Mouse (Mus musculus): ENCODE results near the gene Rps27l.

DNA sequence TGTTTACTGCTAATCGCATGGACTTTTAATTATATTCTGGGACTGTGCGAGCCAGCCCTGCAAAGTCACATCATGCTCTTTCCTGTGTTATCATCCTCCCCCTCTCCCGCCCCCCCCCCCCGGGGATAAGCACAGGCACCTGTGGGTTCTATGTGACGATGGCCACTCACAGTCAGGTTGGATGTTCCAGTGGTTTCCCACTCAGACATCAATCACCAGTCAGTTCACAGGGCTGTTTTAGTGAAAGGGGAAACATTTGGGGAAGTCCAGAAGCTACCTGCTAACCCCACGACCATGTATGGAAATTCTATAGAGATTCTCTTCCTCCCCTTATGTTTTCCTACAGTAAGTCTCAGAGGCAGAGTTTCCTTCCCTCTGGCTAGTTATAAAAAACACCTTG, 48.0 kb upstream of the Rps27l start:
- TF ChIP-seq CTCF (IDR thresholded peaks at IDR 0.05; ENCODE audit: control insufficient read depth, insufficient read depth, insufficient read length) (no peak), MYOD1 (IDR thresholded peaks at IDR 0.05; ENCODE audit: control insufficient read depth, insufficient read length, low read depth) (no peak), MAX (IDR thresholded peaks at IDR 0.05) (no peak), MYOG (IDR thresholded peaks at IDR 0.05; ENCODE audit: control insufficient read depth, extremely low read depth, insufficient read length) (no peak)
